Mouse (Mus musculus): ENCODE measurements around the gene Nek11. TPM values are rescaled to one million over a fixed set of nuclear protein-coding genes. Genes with fewer than 3 reads are reported as not detected.
A peak's percentile ranks its signal among the peaks of the same experiment; 100 is the strongest.

Gene Nek11
- polyA plus RNA-seq, 1 experiment from 2014 or later, result 5.3 TPM

DNA sequence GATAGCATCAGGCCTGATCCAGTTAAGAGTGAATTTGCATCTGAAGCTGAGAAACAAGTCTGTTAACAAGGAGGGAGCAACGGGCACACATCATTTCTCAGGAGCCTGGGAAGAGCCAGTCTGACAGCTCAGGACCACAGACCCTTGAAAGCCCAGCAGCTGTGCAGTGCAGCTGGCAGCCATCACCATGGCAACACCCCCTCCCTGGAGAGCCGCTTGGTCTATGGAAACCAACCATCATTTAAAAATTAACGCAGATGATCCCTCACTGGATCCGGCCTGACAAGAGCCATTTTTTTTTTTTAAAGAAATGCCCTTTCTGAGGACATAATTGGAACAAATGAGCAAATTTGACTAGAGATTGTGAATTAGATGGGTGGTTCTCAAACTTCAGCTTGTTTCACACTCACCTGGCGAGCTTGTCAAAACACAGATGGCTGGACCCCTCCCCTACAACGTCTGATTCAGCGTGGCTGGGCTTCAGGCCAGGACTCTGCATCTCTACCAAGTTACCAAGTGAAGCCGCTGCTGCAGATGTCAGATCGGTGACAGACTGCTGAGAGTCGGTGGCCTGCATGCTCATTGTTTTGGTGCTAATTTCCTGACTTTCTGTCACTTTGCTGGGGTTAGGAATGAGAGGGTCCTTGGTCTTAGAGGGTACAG, 52.2 kb downstream of the Nek11 start:
- Histone ChIP-seq H3K4me2 (ENCODE audit: low read length) (no peak overlapping the region), H3K36me3 (ENCODE audit: control insufficient read depth, insufficient read depth, low read length) (no peaks in the 10 kb centered on the region), H3K4me1 (ENCODE audit: control insufficient read depth, insufficient read depth, low read length) (peaks cover 8% of the 10 kb centered on the region), H3K9me3 (replicated peaks; ENCODE audit: control insufficient read depth, low read length, poor library complexity, severe bottlenecking) (no peaks in the 10 kb centered on the region), H3K9ac (ENCODE audit: low read depth, low read length) (no peak overlapping the region), H3K4me3 (ENCODE audit: low read depth, low read length) (no peak overlapping the region), H3K27me3 (ENCODE audit: control insufficient read depth, insufficient read depth, low read depth, low read length) (no peaks in the 10 kb centered on the region), H3K27ac (ENCODE audit: low read length) (peak overlapping the region; percentile 64)
- peak; percentile 94 for ATAC-seq
- WGBS, result 25% methylated on average over 10 of the region's 10 CpGs

GRCm38 (mm10) chr9:105342565-105342964, 52.8 kb downstream of the Nek11 start:
- ATAC-seq, result peak; percentile 39; the same call in 1 of the 2 replicates
- Histone ChIP-seq H3K4me2 (ENCODE audit: low read length) (no peak overlapping the region), H3K4me3 (ENCODE audit: low read depth, low read length) (no peak overlapping the region), H3K27me3 (ENCODE audit: control insufficient read depth, insufficient read depth, low read depth, low read length) (no peaks in the 10 kb centered on the region), H3K9ac (ENCODE audit: low read depth, low read length) (no peak overlapping the region), H3K4me1 (ENCODE audit: control insufficient read depth, insufficient read depth, low read length) (peaks cover 8% of the 10 kb centered on the region), H3K27ac (ENCODE audit: low read length) (peak overlapping the region; percentile 64), H3K9me3 (replicated peaks; ENCODE audit: control insufficient read depth, low read length, poor library complexity, severe bottlenecking) (no peaks in the 10 kb centered on the region), H3K36me3 (ENCODE audit: control insufficient read depth, insufficient read depth, low read length) (no peaks in the 10 kb centered on the region)
- WGBS, result 53% methylated on average over 3 of the region's 3 CpGs

- Histone ChIP-seq H3K4me2 (ENCODE audit: low read length) (no peak overlapping the region), H3K4me1 (ENCODE audit: control insufficient read depth, insufficient read depth, low read length) (no peaks in the 10 kb centered on the region), H3K27ac (ENCODE audit: low read length) (no peak overlapping the region), H3K36me3 (ENCODE audit: control insufficient read depth, insufficient read depth, low read length) (no peaks in the 10 kb centered on the region), H3K9ac (ENCODE audit: low read depth, low read length) (no peak overlapping the region), H3K4me3 (ENCODE audit: low read depth, low read length) (no peak overlapping the region), H3K9me3 (replicated peaks; ENCODE audit: control insufficient read depth, low read length, poor library complexity, severe bottlenecking) (no peaks in the 10 kb centered on the region), H3K27me3 (ENCODE audit: control insufficient read depth, insufficient read depth, low read depth, low read length) (no peaks in the 10 kb centered on the region)
- 59% methylated on average over 4 of the region's 4 CpGs for WGBS
- ATAC-seq, result peak; percentile 76; the same call in 1 of the 2 replicates
These were observed 62.8 kb downstream of the Nek11 start for GRCm38 (mm10) chr9:105332436-105333016.

DNA sequence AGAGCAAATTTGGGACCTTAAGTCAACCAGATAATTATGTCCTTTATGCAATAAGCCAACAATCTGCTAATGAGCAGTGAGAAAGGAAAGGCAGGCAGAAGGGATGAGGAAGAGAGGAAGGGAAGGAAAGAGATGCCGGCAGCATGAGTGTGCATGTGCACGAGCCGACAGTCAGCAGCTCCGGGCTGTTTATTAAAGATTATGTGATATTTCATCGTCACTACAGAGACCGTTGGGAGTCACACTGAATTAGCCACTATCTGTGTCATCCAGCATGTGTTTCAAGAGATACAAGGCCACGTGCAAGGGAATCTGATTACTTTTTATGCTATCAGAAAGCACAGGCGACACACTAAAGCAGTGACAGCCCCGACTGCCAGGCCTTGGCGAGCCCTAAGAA, 73.5 kb downstream of the Nek11 start:
- H3K9me3 ChIP-seq (replicated peaks; ENCODE audit: control insufficient read depth, low read length, poor library complexity, severe bottlenecking), result no peaks in the 10 kb centered on the region
- no peaks in the 10 kb centered on the region for H3K27me3 ChIP-seq (ENCODE audit: control insufficient read depth, insufficient read depth, low read depth, low read length)
- 72% methylated on average over 10 of the region's 10 CpGs for WGBS
- H3K4me3 ChIP-seq (ENCODE audit: low read depth, low read length), result no peak overlapping the region
- no peak overlapping the region for H3K9ac ChIP-seq (ENCODE audit: low read depth, low read length)
- no peaks in the 10 kb centered on the region for H3K36me3 ChIP-seq (ENCODE audit: control insufficient read depth, insufficient read depth, low read length)
- peaks cover 4% of the 10 kb centered on the region; the same call in 1 of the 2 replicates for H3K4me1 ChIP-seq (ENCODE audit: control insufficient read depth, insufficient read depth, low read length)
- H3K4me2 ChIP-seq (ENCODE audit: low read length), result no peak overlapping the region
- peak overlapping the region; percentile 4; the same call in 1 of the 2 replicates for H3K27ac ChIP-seq (ENCODE audit: low read length)
- 0 out of 2 replicates have a peak, but pooled peaks have one; percentile 21 for ATAC-seq

GRCm38 (mm10) chr9:105313250-105313649, 82.1 kb downstream of the Nek11 start:
- no peak overlapping the region for H3K4me3 ChIP-seq (ENCODE audit: low read depth, low read length)
- H3K4me1 ChIP-seq (ENCODE audit: control insufficient read depth, insufficient read depth, low read length), result peaks cover 9% of the 10 kb centered on the region
- H3K9me3 ChIP-seq (replicated peaks; ENCODE audit: control insufficient read depth, low read length, poor library complexity, severe bottlenecking), result no peaks in the 10 kb centered on the region
- H3K4me2 ChIP-seq (ENCODE audit: low read length), result no peak overlapping the region
- no peaks in the 10 kb centered on the region for H3K36me3 ChIP-seq (ENCODE audit: control insufficient read depth, insufficient read depth, low read length)
- WGBS, result 63% methylated on average over 10 of the region's 10 CpGs
- H3K27me3 ChIP-seq (ENCODE audit: control insufficient read depth, insufficient read depth, low read depth, low read length), result no peaks in the 10 kb centered on the region
- no peak overlapping the region for H3K9ac ChIP-seq (ENCODE audit: low read depth, low read length)
- H3K27ac ChIP-seq (ENCODE audit: low read length), result no peak overlapping the region
- ATAC-seq, result no peak

GRCm38 (mm10) chr9:105312686-105313085, 82.6 kb downstream of the Nek11 start:
- ATAC-seq, result no peak
- no peak overlapping the region for H3K4me3 ChIP-seq (ENCODE audit: low read depth, low read length)
- H3K27ac ChIP-seq (ENCODE audit: low read length), result no peak overlapping the region
- H3K9ac ChIP-seq (ENCODE audit: low read depth, low read length), result no peak overlapping the region
- no peaks in the 10 kb centered on the region for H3K27me3 ChIP-seq (ENCODE audit: control insufficient read depth, insufficient read depth, low read depth, low read length)
- H3K9me3 ChIP-seq (replicated peaks; ENCODE audit: control insufficient read depth, low read length, poor library complexity, severe bottlenecking), result no peaks in the 10 kb centered on the region
- WGBS, result 86% methylated on average over 1 of the region's 1 CpGs
- no peak overlapping the region for H3K4me2 ChIP-seq (ENCODE audit: low read length)
- H3K36me3 ChIP-seq (ENCODE audit: control insufficient read depth, insufficient read depth, low read length), result no peaks in the 10 kb centered on the region
- peaks cover 9% of the 10 kb centered on the region for H3K4me1 ChIP-seq (ENCODE audit: control insufficient read depth, insufficient read depth, low read length)

DNA sequence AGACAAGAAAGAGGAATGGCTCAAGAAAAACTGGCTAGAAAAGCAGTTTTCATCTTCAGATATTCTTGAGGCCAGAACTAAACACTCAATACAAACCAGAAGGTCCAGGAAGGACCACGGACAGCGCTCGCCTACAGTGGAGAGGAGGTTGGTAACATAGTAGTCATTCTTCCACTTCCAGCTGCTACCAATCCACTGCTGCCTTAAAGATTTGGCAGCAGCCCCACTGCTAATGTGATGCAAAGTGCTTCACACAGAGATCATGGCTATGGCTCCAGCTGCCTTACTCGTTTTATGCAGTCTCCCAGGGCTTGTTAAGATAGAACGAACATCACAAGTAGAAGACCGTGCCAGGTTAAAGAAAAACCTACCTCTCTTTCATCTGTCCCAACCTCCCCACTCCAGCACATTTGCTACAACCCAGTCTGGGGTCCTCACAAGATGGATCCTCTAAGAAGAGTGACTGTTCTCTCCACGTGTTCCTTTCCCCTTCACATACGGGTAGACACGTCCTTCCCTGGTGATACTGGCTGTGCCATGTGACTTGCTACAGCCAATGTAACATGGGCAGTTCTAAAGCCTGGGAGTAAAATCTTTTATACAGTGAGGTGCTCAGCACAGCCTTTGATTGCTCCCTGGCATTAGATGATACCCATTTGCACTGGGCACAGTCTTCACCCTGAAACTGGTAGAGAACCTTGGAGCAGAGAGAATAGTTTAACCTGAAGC, 85.6 kb downstream of the Nek11 start:
- peak; percentile 67; the same call in 1 of the 2 replicates for ATAC-seq

DNA sequence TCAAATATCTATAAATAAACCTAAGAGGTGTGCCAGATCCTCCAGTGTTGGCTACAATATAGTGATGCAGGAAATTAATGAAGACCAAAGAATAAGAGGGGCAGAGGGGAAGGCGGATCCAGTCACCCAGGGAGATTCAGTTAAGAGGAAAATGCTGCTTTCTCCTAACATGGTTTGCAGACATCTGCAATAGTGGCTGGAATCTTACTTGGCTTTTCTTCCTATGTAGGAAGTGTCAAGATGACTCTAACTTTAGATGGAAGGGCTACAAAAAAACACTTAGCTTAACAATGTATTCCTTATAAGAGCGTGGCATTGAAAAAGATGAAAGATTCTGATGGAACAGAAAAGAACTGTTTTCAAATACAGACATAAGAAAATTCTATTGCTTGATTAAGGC, 89.3 kb downstream of the Nek11 start:
- no peak overlapping the region for H3K27ac ChIP-seq (ENCODE audit: low read length)
- no peak for ATAC-seq
- H3K27me3 ChIP-seq (ENCODE audit: control insufficient read depth, insufficient read depth, low read depth, low read length), result no peaks in the 10 kb centered on the region
- no peak overlapping the region for H3K4me3 ChIP-seq (ENCODE audit: low read depth, low read length)
- H3K36me3 ChIP-seq (ENCODE audit: control insufficient read depth, insufficient read depth, low read length), result no peaks in the 10 kb centered on the region
- no peak overlapping the region for H3K4me2 ChIP-seq (ENCODE audit: low read length)
- H3K9me3 ChIP-seq (replicated peaks; ENCODE audit: control insufficient read depth, low read length, poor library complexity, severe bottlenecking), result no peaks in the 10 kb centered on the region
- 81% methylated on average over 2 of the region's 2 CpGs for WGBS
- peaks cover 18% of the 10 kb centered on the region for H3K4me1 ChIP-seq (ENCODE audit: control insufficient read depth, insufficient read depth, low read length)
- no peak overlapping the region for H3K9ac ChIP-seq (ENCODE audit: low read depth, low read length)

More for the DNA sequence above, 85.6 kb downstream of the Nek11 start:
- 0 out of 2 replicates have a peak overlapping the region, but pooled peaks have one; percentile 28 for H3K27ac ChIP-seq (ENCODE audit: low read length)
- H3K4me2 ChIP-seq (ENCODE audit: low read length), result no peak overlapping the region; the same call in 1 of the 2 replicates
- no peaks in the 10 kb centered on the region for H3K36me3 ChIP-seq (ENCODE audit: control insufficient read depth, insufficient read depth, low read length)
- 27% methylated on average over 9 of the region's 9 CpGs for WGBS
- peaks cover 18% of the 10 kb centered on the region for H3K4me1 ChIP-seq (ENCODE audit: control insufficient read depth, insufficient read depth, low read length)
- no peak overlapping the region for H3K9ac ChIP-seq (ENCODE audit: low read depth, low read length)
- H3K27me3 ChIP-seq (ENCODE audit: control insufficient read depth, insufficient read depth, low read depth, low read length), result no peaks in the 10 kb centered on the region
- no peaks in the 10 kb centered on the region for H3K9me3 ChIP-seq (replicated peaks; ENCODE audit: control insufficient read depth, low read length, poor library complexity, severe bottlenecking)
- no peak overlapping the region for H3K4me3 ChIP-seq (ENCODE audit: low read depth, low read length)

- Histone ChIP-seq H3K9me3 (replicated peaks; ENCODE audit: control insufficient read depth, low read length, poor library complexity, severe bottlenecking) (no peaks in the 10 kb centered on the region), H3K27me3 (ENCODE audit: control insufficient read depth, insufficient read depth, low read depth, low read length) (no peaks in the 10 kb centered on the region), H3K36me3 (ENCODE audit: control insufficient read depth, insufficient read depth, low read length) (no peaks in the 10 kb centered on the region), H3K4me2 (ENCODE audit: low read length) (no peak overlapping the region), H3K4me3 (ENCODE audit: low read depth, low read length) (no peak overlapping the region), H3K27ac (ENCODE audit: low read length) (no peak overlapping the region), H3K4me1 (ENCODE audit: control insufficient read depth, insufficient read depth, low read length) (peaks cover 8% of the 10 kb centered on the region), H3K9ac (ENCODE audit: low read depth, low read length) (no peak overlapping the region)
- no peak for ATAC-seq
- WGBS, result 84% methylated on average over 3 of the region's 3 CpGs
These were observed 93.1 kb downstream of the Nek11 start for GRCm38 (mm10) chr9:105302230-105302629.
